Mouse (Mus musculus) naive thymus-derived CD4-positive, alpha-beta T cell, adult 5 months (primary cell): ENCODE results near the gene Larp1b. TPM values are rescaled to one million over a fixed set of nuclear protein-coding genes. Genes with fewer than 3 reads are reported as not detected.

ENCODE experiments used
- polyA plus RNA-seq: library from polyadenylated mRNA; unstranded; fragments of 100-300 nt; shearing (Covaris generic); gene quantifications from one replicate; pipeline ENCODE4 v1.2.1, GENCODE M21; 2017

The Larp1b gene
- polyA plus RNA-seq, result 25.8 TPM

DNA sequence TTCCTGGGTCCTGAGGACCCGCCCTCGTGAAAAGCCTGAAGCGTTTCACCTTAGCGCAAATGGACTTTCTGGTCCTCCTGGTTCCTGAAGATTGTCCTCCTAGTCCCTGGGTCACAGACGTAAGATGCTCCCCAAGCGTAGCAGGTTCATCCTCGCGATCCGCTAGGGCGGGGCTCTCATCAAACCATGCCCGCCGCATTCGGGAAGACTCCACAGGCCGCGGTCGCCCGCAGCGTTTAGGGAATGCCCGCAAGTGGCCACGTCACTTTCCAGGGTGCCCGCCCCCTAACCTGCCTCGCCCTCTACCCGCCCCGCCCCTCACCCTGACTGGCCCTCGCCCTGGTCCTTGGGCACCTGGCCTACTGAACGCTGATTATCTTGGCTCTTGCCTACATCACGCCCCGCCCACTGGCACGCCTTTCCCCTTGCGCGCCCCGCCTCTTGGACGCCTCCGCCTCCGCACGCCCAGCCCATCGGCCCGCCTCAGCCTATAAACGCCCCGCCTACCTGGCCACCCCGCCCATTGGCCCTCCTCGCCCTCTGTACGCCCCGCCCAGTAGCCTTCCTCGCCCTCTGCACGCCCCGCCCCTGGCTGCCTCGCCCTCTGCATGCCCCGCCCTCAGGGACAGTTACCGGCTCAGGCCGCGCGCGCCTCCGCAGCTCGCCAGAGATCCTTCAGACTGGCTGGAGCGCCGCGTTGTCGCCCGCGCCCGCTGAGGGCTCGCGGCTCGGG lies at the start of gene Larp1b:
TSS of gene Larp1b (plus strand) at position 659 of the 733 bp plus-strand sequence.

DNA sequence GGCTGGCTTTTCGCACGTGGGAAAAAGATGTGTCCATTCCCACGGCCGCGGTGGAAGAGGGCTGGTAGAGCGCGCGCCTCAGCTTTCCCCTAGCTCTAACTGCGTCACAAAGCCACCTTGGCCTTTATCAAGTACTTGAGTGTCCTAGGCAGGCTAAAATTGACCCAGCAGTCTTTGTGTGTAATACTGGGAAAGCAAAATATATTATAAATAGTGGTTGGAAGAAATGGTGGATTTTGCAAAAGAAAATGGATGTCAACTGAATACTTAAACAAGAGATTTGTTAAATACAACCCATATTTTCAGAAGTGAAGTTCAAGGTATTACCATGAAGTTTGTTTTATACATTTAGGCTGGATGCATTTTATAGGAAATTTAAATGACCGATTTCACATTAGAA lies 47.2 kb upstream of the Larp1b start, which contains the start of gene 1700034I23Rik:
TSS of gene 1700034I23Rik (minus strand) at position 101 of the 400 bp plus-strand sequence.

DNA sequence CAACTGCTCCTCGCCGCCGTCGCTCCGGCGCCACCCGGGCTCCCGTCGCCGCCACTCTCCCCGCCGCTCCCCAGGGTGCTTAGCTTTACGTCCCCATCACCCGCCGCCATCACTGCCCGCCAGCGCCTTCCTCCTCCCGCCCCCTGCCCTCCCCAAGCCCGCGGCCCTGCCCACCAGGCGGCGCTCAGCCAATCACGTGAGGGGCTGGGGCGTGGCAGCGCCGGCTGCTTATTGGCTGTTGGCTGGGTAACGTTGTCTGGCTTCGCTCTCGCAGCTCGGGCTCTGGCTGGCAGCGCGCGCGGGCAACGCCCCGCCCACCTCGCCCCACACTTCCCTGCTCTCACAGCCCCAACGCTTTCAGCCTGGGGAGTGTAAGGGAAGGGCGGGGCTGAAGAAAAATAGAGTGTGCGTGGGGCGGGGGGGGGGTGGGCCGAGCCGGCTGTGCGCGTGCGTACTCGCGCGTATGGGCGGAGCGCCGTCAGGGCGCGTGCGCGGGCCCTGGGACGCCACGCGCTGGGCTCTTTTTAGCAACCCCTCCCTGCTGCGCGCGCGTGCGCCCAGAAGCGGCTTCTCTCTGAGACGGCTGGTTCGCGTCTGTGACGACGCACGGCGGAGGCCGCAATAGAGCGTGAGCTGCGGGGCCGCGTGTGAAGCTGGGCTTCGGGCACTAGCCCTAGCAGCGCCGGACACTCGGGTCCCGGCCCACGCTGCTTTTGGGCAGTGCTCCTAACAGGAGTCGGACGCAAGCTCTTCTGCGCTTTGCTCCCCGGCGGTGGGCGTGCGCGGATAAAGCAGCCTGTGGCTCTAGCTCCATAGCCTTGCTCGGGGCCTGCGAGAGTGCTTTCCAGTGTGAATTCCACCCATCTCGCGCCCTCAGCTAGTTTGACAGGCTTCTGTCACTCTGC lies 133.5 kb downstream of the Larp1b start, which contains the start of gene Pgrmc2:
TSS of gene Pgrmc2 (minus strand) at position 162 of the 905 bp plus-strand sequence.

Other genes with a start within 250 kb of the Larp1b start
- gene Slc25a31, start 241.0 kb upstream of the Larp1b start, polyA plus RNA-seq, result not detected
- 34.9 TPM for gene Hspa4l, start 205.3 kb upstream of the Larp1b start, polyA plus RNA-seq
- 13.8 TPM for gene Plk4, start 149.8 kb upstream of the Larp1b start, polyA plus RNA-seq
- 12.9 TPM for gene Mfsd8, start 102.9 kb upstream of the Larp1b start, polyA plus RNA-seq
- gene Abhd18, start 102.9 kb upstream of the Larp1b start, polyA plus RNA-seq, result 14.4 TPM
- 0.44 TPM for gene 1700034I23Rik, start 47.3 kb upstream of the Larp1b start, polyA plus RNA-seq
- gene Pgrmc2, start 133.2 kb downstream of the Larp1b start, polyA plus RNA-seq, result 21.4 TPM